Mouse (Mus musculus) MEL (cell line): ENCODE results near the gene Satb1. TPM values are rescaled to one million over a fixed set of nuclear protein-coding genes. Genes with fewer than 3 reads are reported as not detected.

ENCODE experiments used
- DNase-seq: peaks from one replicate; pipeline ENCODE4 v3.0.0; 2011; ENCODE audit warnings: low read depth, low spot score
- H3K27ac ChIP-seq: 2 replicates; pipeline ENCODE4 v1.5.1; 2012; ENCODE audit warnings: low read depth, mild to moderate bottlenecking, control low read depth, low read length, moderate library complexity; ENCODE audit not compliant: control insufficient read depth
- H3K27me3 ChIP-seq, 2 experiments: fragments of 150-350 bp in 1 of 2; sonication (generic) in 1 of 2; 2 replicates each; pipeline ENCODE4 v1.6.1; 2012; ENCODE audit warnings: low read length in 2 of 2, mild to moderate bottlenecking in 2 of 2, improper control_type of control experiment in 1 of 2, moderate library complexity in 1 of 2; ENCODE audit not compliant: insufficient read depth in 2 of 2, control insufficient read depth in 1 of 2
- H3K36me3 ChIP-seq, 2 experiments: 2 replicates each; pipeline ENCODE4 v1.6.1; 2012 to 2014; ENCODE audit warnings: low read length in 2 of 2, improper control_type of control experiment in 1 of 2, inconsistent platforms in 1 of 2, mild to moderate bottlenecking in 1 of 2; ENCODE audit not compliant: insufficient read depth in 2 of 2, control insufficient read depth in 1 of 2
- H3K4me1 ChIP-seq, 2 experiments: fragments of 150-350 bp in 1 of 2; sonication (generic) in 1 of 2; 2 replicates each; pipeline ENCODE4 v1.6.1; 2012; ENCODE audit warnings: low read length in 2 of 2, improper control_type of control experiment in 1 of 2, mild to moderate bottlenecking in 1 of 2; ENCODE audit not compliant: insufficient read depth in 2 of 2, control insufficient read depth in 1 of 2
- H3K4me3 ChIP-seq, 2 experiments: fragments of 150-350 bp in 1 of 2; sonication (generic) in 1 of 2; 2 replicates each; pipeline ENCODE4 v1.5.1; 2012; ENCODE audit warnings: low read depth in 2 of 2, low read length in 2 of 2, mild to moderate bottlenecking in 2 of 2, moderate library complexity in 2 of 2, control low read depth in 1 of 2, improper control_type of control experiment in 1 of 2; ENCODE audit not compliant: control insufficient read depth in 1 of 2, insufficient read depth in 1 of 2
- H3K79me2 ChIP-seq: 2 replicates; pipeline ENCODE4 v1.6.1; 2012; ENCODE audit warnings: mild to moderate bottlenecking, low read length, moderate library complexity; ENCODE audit not compliant: control insufficient read depth, poor library complexity, insufficient read depth
- H3K9ac ChIP-seq: 2 replicates; pipeline ENCODE4 v1.6.1; 2012; ENCODE audit warnings: low read depth, mild to moderate bottlenecking, control low read depth, low read length, moderate library complexity; ENCODE audit not compliant: control insufficient read depth, poor library complexity, severe bottlenecking
- H3K9me3 ChIP-seq: fragments of 150-350 bp; sonication (generic); replicated peaks from 2 replicates; pipeline ENCODE4 v1.6.1; 2012; ENCODE audit warnings: mild to moderate bottlenecking, low read length, improper control_type of control experiment, moderate library complexity; ENCODE audit not compliant: insufficient read depth
- CHD1 ChIP-seq: IDR thresholded peaks from 2 replicates; pipeline ENCODE4 v1.6.1; 2012; ENCODE audit warnings: low read depth, mild to moderate bottlenecking, inconsistent platforms, low read length, improper control_type of control experiment
- CHD2 ChIP-seq: IDR thresholded peaks from 2 replicates; pipeline ENCODE4 v1.6.1; 2011; ENCODE audit warnings: low read length, improper control_type of control experiment
- CTCF ChIP-seq, 3 experiments: IDR thresholded peaks in 2 of 3; conservative IDR thresholded peaks in 1 of 3; 2 replicates each; pipeline ENCODE4 v1.5.1; 2011 to 2012; ENCODE audit warnings: low read length in 3 of 3, low read depth in 2 of 3, mild to moderate bottlenecking in 2 of 3, improper control_type of control experiment in 1 of 3, inconsistent platforms in 1 of 3, mixed read lengths in 1 of 3, moderate library complexity in 1 of 3; ENCODE audit not compliant: control insufficient read depth in 1 of 3, insufficient read depth in 1 of 3, poor library complexity in 1 of 3, severe bottlenecking in 1 of 3
- E2F4 ChIP-seq: IDR thresholded peaks from 2 replicates; pipeline ENCODE4 v1.6.1; 2011; ENCODE audit warnings: low read depth, low read length, improper control_type of control experiment, borderline replicate concordance
- JUND ChIP-seq: IDR thresholded peaks from 2 replicates; pipeline ENCODE4 v1.6.1; 2011; ENCODE audit warnings: low read depth, mild to moderate bottlenecking, improper control_type of control experiment, low read length
- MAX ChIP-seq: IDR thresholded peaks from 2 replicates; pipeline ENCODE4 v1.6.1; 2011; ENCODE audit warnings: low read length, improper control_type of control experiment
- MAZ ChIP-seq: IDR thresholded peaks from 2 replicates; pipeline ENCODE4 v1.6.1; 2012; ENCODE audit warnings: low read depth, mild to moderate bottlenecking, inconsistent platforms, low read length, improper control_type of control experiment
- MYC ChIP-seq: IDR thresholded peaks from 2 replicates; pipeline ENCODE4 v1.6.1; 2011; ENCODE audit warnings: low read depth, mild to moderate bottlenecking, low read length, improper control_type of control experiment, moderate library complexity
- NELFE ChIP-seq: IDR thresholded peaks from 2 replicates; pipeline ENCODE4 v1.6.1; 2011; ENCODE audit warnings: low read depth, low read length, improper control_type of control experiment
- NRF1 ChIP-seq: IDR thresholded peaks from 2 replicates; pipeline ENCODE4 v1.6.1; 2014; ENCODE audit warnings: low read depth, mild to moderate bottlenecking, inconsistent platforms, low read length, improper control_type of control experiment, moderate library complexity; ENCODE audit not compliant: poor library complexity, insufficient read depth, severe bottlenecking
- POLR2A ChIP-seq, 2 experiments: IDR thresholded peaks; 2 replicates each; pipeline ENCODE4 v1.6.1; 2011 to 2012; ENCODE audit warnings: low read length in 2 of 2, mild to moderate bottlenecking in 2 of 2, control low read depth in 1 of 2, improper control_type of control experiment in 1 of 2, low read depth in 1 of 2, moderate library complexity in 1 of 2; ENCODE audit not compliant: control insufficient read depth in 1 of 2, insufficient read depth in 1 of 2, poor library complexity in 1 of 2
- SMC3 ChIP-seq: IDR thresholded peaks from 2 replicates; pipeline ENCODE4 v1.6.1; 2011; ENCODE audit warnings: low read depth, low read length, improper control_type of control experiment
- TAL1 ChIP-seq: IDR thresholded peaks from 2 replicates; pipeline ENCODE4 v1.6.1; 2012; ENCODE audit warnings: mild to moderate bottlenecking, inconsistent platforms, low read length, moderate library complexity, mixed read lengths
- TBP ChIP-seq: IDR thresholded peaks from 2 replicates; pipeline ENCODE4 v1.8.0; 2011; ENCODE audit warnings: low read depth, low read length, improper control_type of control experiment
- TCF12 ChIP-seq: IDR thresholded peaks from 2 replicates; pipeline ENCODE4 v1.6.1; 2014; ENCODE audit warnings: low read depth, mild to moderate bottlenecking, inconsistent platforms, low read length, improper control_type of control experiment, moderate library complexity
- UBTF ChIP-seq: IDR thresholded peaks from 2 replicates; pipeline ENCODE4 v1.6.1; 2012; ENCODE audit warnings: low read depth, mild to moderate bottlenecking, inconsistent platforms, low read length, improper control_type of control experiment, moderate library complexity, borderline replicate concordance; ENCODE audit not compliant: insufficient read depth
- USF2 ChIP-seq, 2 experiments: IDR thresholded peaks; 2 replicates each; pipeline ENCODE4 v1.6.1; 2011 to 2012; ENCODE audit warnings: improper control_type of control experiment in 2 of 2, low read length in 2 of 2, borderline replicate concordance in 1 of 2, inconsistent platforms in 1 of 2, low read depth in 1 of 2, mild to moderate bottlenecking in 1 of 2; ENCODE audit not compliant: insufficient read depth in 1 of 2
- ZMIZ1 ChIP-seq: IDR thresholded peaks from 2 replicates; pipeline ENCODE4 v1.6.1; 2012; ENCODE audit warnings: low read depth, mild to moderate bottlenecking, inconsistent platforms, low read length, improper control_type of control experiment, moderate library complexity
- ZNF384 ChIP-seq: IDR thresholded peaks from 2 replicates; pipeline ENCODE4 v1.6.1; 2012; ENCODE audit warnings: low read depth, mild to moderate bottlenecking, inconsistent platforms, low read length, improper control_type of control experiment
- polyA plus RNA-seq, 2 experiments: library from polyadenylated mRNA; stranded (reverse) in 1 of 2; unstranded in 1 of 2; fragments of >175 nt in 1 of 2; fragments of >200 nt in 1 of 2; gene quantifications; 2 replicates each; pipeline versions ENCODE4 v1.2.1 to v1.2.4; 2012; ENCODE audit warnings: low replicate concordance in 2 of 2, low read depth in 1 of 2; ENCODE audit not compliant: insufficient read length in 2 of 2, insufficient read depth in 1 of 2, missing spikeins in 1 of 2
- total RNA-seq: library from RNA; depleted of rRNA; stranded (reverse); fragments of 300-350 nt; gene quantifications from 2 replicates; pipeline ENCODE4 v1.2.3, GENCODE M21; 2012

Gene Satb1
- total and polyA plus RNA-seq, 3 experiments, result 0.08 TPM; not detected in 2

- H3K9ac ChIP-seq, result no peak overlapping the region
- H3K4me3 ChIP-seq, result no peak overlapping the region
- DNase-seq, result no peak
Observed at GRCm38 (mm10) chr17:51812261-51812941, 20.7 kb downstream of the Satb1 start.

DNA sequence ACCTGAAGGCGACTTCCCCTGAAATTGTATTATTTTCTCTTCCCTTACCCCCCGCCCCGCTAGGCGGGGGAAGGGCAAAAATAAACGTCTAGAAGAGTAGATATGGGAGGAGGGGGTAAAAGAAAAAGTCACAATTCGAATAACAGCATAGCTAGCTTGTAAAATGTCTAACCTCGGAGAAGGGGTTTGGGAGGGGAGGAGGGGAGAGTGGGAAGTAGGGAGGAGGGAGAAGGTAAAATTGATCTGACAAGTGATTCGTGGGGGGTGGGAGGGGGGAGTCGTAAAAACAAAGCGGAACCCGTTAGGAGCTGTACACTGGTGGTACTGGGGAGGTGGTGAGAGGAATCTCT, 21.2 kb downstream of the Satb1 start:
- no peak for TF ChIP-seq UBTF
- TF ChIP-seq SMC3, result no peak
- TF ChIP-seq, all 39 proteins: peak for 0
- no peaks in the 10 kb centered on the region for H3K79me2 ChIP-seq
- H3K9ac ChIP-seq, result no peak overlapping the region
- DNase-seq, result no peak
- no peaks in the 10 kb centered on the region for H3K36me3 ChIP-seq
- no peaks in the 10 kb centered on the region for H3K4me1 ChIP-seq
- no peak overlapping the region for H3K27ac ChIP-seq
- H3K27me3 ChIP-seq, result no peaks in the 10 kb centered on the region
- H3K4me3 ChIP-seq, result no peak overlapping the region
- no peaks in the 10 kb centered on the region for H3K9me3 ChIP-seq

More at GRCm38 (mm10) chr17:51812261-51812941, 20.7 kb downstream of the Satb1 start:
- Histone ChIP-seq H3K27ac (no peak overlapping the region), H3K4me1 (no peaks in the 10 kb centered on the region), H3K79me2 (no peaks in the 10 kb centered on the region)
- TF ChIP-seq CTCF (IDR thresholded peaks at IDR 0.05 in 2 of 3, conservative IDR thresholded peaks at IDR 0.05 in 1 of 3; ENCODE audit: control insufficient read depth in 1 of 3, insufficient read depth in 1 of 3, low read depth in 2 of 3, low read length in 3 of 3, poor library complexity in 1 of 3, severe bottlenecking in 1 of 3) (no peak), TCF12 (no peak), MAX (no peak), CHD2 (no peak)
- TF ChIP-seq, all 39 proteins: peak for 0
- no peaks in the 10 kb centered on the region for H3K36me3 ChIP-seq
- H3K27me3 ChIP-seq, result no peaks in the 10 kb centered on the region
- no peaks in the 10 kb centered on the region for H3K9me3 ChIP-seq

- Histone ChIP-seq H3K27ac (no peak overlapping the region), H3K36me3 (no peaks in the 10 kb centered on the region), H3K9me3 (no peaks in the 10 kb centered on the region), H3K4me1 (no peaks in the 10 kb centered on the region), H3K9ac (no peak overlapping the region), H3K79me2 (no peaks in the 10 kb centered on the region), H3K27me3 (peaks cover 0 to under 1% of the 10 kb centered on the region in 2 experiments; a peak in 3 of 4 replicates), H3K4me3 (no peak overlapping the region)
- no peak for DNase-seq
- TF ChIP-seq TCF12, result no peak
- no peak for TF ChIP-seq MAZ
- TF ChIP-seq JUND, result no peak
- TF ChIP-seq POLR2A (IDR thresholded peaks at IDR 0.05; ENCODE audit: control insufficient read depth in 1 of 2, insufficient read depth in 1 of 2, low read depth in 1 of 2, low read length in 2 of 2, poor library complexity in 1 of 2), result no peak
- no peak for TF ChIP-seq NELFE
- no peak for TF ChIP-seq TAL1
- TF ChIP-seq ZMIZ1, result no peak
- TF ChIP-seq NRF1, result no peak
- no peak for TF ChIP-seq TBP
- no peak for TF ChIP-seq USF2 (IDR thresholded peaks at IDR 0.05; ENCODE audit: borderline replicate concordance in 1 of 2, insufficient read depth in 1 of 2, low read depth in 1 of 2, low read length in 2 of 2)
- no peak for TF ChIP-seq ZNF384
- TF ChIP-seq MYC, result no peak
- no peak for TF ChIP-seq CHD1
- TF ChIP-seq E2F4, result no peak
Observed at GRCm38 (mm10) chr17:51811086-51811868, 21.8 kb downstream of the Satb1 start.
